Mouse (Mus musculus) forebrain, embryonic 11.5 days (tissue): ENCODE results near the gene Zc2hc1b. TPM values are rescaled to one million over a fixed set of nuclear protein-coding genes. Genes with fewer than 3 reads are reported as not detected.

Experiments
- ATAC-seq: fragments of 200-750 bp; cut with Nextera tagmentation; replicated peaks from 2 replicates; pipeline ENCODE4 v1.8.0; 2017; ENCODE audit warnings: moderate TSS enrichment; ENCODE audit not compliant: low FRiP score
- DNase-seq: peaks from one replicate; pipeline ENCODE4 v3.0.0-alpha.2; 2017; ENCODE audit warnings: low spot score
- H3K27ac ChIP-seq: fragments of 300-500 bp; sonication (generic); 2 replicates; pipeline ENCODE4 v1.5.1; 2014; ENCODE audit warnings: low read depth, low read length
- H3K27me3 ChIP-seq: fragments of 300-500 bp; sonication (generic); 2 replicates; pipeline ENCODE4 v1.6.1; 2014; ENCODE audit warnings: mild to moderate bottlenecking, low read length, mixed read lengths; ENCODE audit not compliant: control insufficient read depth, insufficient read depth
- H3K36me3 ChIP-seq: fragments of 300-500 bp; sonication (generic); 2 replicates; pipeline ENCODE4 v1.6.1; 2014; ENCODE audit warnings: mild to moderate bottlenecking, low read length, moderate library complexity, mixed read lengths; ENCODE audit not compliant: control insufficient read depth, insufficient read depth
- H3K4me1 ChIP-seq: fragments of 300-500 bp; sonication (generic); replicated peaks from 2 replicates; pipeline ENCODE4 v1.6.1; 2014; ENCODE audit warnings: low read length, mixed read lengths; ENCODE audit not compliant: control insufficient read depth, insufficient read depth
- H3K4me2 ChIP-seq: fragments of 300-500 bp; sonication (generic); 2 replicates; pipeline ENCODE4 v1.6.1; 2014; ENCODE audit warnings: low read depth, mild to moderate bottlenecking, low read length, moderate library complexity, mixed read lengths; ENCODE audit not compliant: severe bottlenecking
- H3K4me3 ChIP-seq: fragments of 300-500 bp; sonication (generic); 2 replicates; pipeline ENCODE4 v1.5.1; 2014; ENCODE audit warnings: low read depth, low read length
- H3K9ac ChIP-seq: fragments of 300-500 bp; sonication (generic); 2 replicates; pipeline ENCODE4 v1.6.1; 2014; ENCODE audit warnings: low read length
- H3K9me3 ChIP-seq: fragments of 300-500 bp; sonication (generic); 2 replicates; pipeline ENCODE4 v1.6.1; 2016; ENCODE audit warnings: low read length, mixed read lengths; ENCODE audit not compliant: control insufficient read depth
- WGBS: fragments of 180-500 bp; shearing (Covaris S2); extraction: QIAGEN DNeasy Blood & Tissue Kit; methylation state at CpG from one replicate; pipeline ENCODE4 v1.1.7; 2014; 5-methylcytosine and 5-hydroxymethylcytosine counted together
- polyA plus RNA-seq: library from polyadenylated mRNA; unstranded; fragments of >200 nt; fragmentation: Nextera tagmentation; extraction: Ambion mirVana; gene quantifications from 2 replicates; pipeline ENCODE4 v1.2.1, GENCODE M21; 2014

Zc2hc1b gene
- polyA plus RNA-seq, 1 experiment from 2014 or later, result not detected

DNA sequence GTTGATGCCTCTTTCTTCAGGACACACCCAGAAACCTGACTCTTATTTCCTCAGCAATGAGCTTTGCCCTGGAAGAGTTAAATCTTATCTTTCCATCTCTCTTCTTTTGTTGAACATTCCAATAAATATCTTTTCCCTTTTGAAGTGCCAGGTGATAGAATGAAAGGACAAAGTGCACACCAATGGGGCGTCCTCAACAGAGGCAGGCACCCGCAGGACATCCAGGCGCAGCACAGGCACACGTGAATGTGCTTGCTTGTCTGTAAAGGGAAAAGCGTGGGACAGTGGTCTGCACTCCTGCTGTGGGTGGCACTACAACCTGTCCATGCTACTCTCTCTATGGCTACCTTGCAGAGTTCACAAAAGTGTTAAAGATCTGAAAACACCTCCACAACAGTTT, 12.1 kb upstream of the Zc2hc1b start:
- Histone ChIP-seq H3K9ac (no peak overlapping the region), H3K4me3 (no peak overlapping the region), H3K36me3 (no peaks in the 10 kb centered on the region; the same call in 1 of the 2 replicates), H3K27ac (no peak overlapping the region), H3K4me2 (no peak overlapping the region), H3K4me1 (peaks cover 9% of the 10 kb centered on the region; the same call in 1 of the 2 replicates), H3K9me3 (no peaks in the 10 kb centered on the region), H3K27me3 (no peaks in the 10 kb centered on the region)
- ATAC-seq, result no peak
- DNase-seq, result no peak
- 93% methylated on average over 5 of the region's 5 CpGs for WGBS

DNA sequence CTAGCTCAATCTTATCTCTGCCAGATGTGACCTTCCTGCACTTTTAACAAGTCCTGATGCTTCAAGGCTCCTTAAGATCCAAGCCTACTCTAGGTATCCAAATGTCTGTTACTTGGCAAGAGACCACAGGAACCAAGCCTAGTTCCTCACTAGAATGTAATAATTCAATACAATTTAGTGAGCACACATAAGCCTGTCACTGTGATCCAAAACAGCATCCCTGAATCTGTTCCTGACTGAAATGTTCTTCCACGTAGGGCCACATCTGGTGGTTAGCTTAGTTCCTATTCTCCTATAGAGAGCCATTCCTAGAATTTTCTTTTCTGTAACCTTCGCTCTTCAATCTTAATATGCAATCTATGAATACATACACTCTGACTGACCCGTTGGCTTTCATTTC, 8.9 kb upstream of the Zc2hc1b start:
- no peaks in the 10 kb centered on the region for H3K9me3 ChIP-seq
- ATAC-seq, result no peak
- H3K36me3 ChIP-seq, result peaks cover 3% of the 10 kb centered on the region; the same call in 1 of the 2 replicates
- H3K4me3 ChIP-seq, result no peak overlapping the region
- no peak for DNase-seq
- H3K27me3 ChIP-seq, result no peaks in the 10 kb centered on the region
- WGBS, result 93% methylated on average over 3 of the region's 3 CpGs
- no peak overlapping the region for H3K4me2 ChIP-seq
- H3K9ac ChIP-seq, result no peak overlapping the region
- H3K4me1 ChIP-seq, result peaks cover 2% of the 10 kb centered on the region; the same call in 1 of the 2 replicates
- no peak overlapping the region for H3K27ac ChIP-seq

DNA sequence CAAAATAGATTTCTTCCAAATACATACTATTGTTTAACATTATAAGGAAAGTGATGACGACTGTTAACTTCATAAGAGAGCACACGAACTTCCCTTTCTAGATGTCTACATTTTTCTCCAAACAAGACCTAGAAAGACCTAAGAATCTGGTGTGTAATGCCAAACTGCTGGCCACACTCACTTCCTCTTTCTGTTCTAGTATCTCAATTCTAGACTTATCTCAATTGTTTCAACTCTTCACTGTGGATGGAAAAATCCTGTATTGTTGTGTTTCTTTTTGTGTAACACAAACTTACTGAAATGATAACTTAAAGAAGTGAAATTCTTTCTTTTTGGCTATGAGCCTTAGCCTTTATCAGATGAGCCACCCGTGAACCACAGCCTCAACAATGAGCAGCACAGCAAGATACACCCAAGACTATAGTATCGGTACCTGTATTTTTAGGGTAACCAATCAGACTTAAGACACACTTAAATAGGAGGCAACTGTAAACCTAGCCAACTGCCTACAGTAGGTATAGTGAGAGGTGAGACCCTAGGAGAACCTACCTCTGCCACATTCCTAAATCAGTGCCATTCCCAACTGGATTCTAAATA, 6.4 kb upstream of the Zc2hc1b start:
- DNase-seq (no peak), ATAC-seq (no peak)
- Histone ChIP-seq H3K4me3 (no peak overlapping the region), H3K36me3 (peaks cover 15% of the 10 kb centered on the region; the same call in 1 of the 2 replicates), H3K27me3 (no peaks in the 10 kb centered on the region), H3K4me1 (no peaks in the 10 kb centered on the region), H3K27ac (no peak overlapping the region), H3K4me2 (no peak overlapping the region), H3K9me3 (no peaks in the 10 kb centered on the region), H3K9ac (no peak overlapping the region)
- WGBS, result 93% methylated on average over 4 of the region's 4 CpGs

DNA sequence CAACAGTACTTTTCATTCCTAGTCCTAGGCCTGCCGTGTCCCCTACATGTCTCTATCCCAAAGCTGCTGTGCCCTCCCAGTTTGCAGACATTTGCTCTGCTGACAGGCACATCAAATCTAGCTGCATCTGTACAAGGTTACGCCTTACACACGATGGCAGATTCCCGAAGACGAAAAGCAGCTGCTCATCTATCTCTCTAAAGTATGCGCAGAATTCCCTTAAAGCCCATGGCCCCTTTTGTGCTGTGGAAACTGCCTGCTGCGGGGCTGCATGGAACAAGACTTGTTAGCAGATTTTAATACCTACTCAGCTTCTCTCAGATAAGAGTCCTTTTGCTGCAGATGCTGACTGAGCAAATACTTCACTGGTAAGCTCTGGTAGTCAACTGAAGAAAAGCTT, 2.4 kb upstream of the Zc2hc1b start:
- Histone ChIP-seq H3K27ac (no peak overlapping the region), H3K9ac (no peak overlapping the region), H3K27me3 (no peaks in the 10 kb centered on the region), H3K36me3 (peaks cover 24% of the 10 kb centered on the region), H3K4me1 (no peaks in the 10 kb centered on the region), H3K4me3 (no peak overlapping the region), H3K9me3 (no peaks in the 10 kb centered on the region), H3K4me2 (no peak overlapping the region)
- ATAC-seq (no peak), DNase-seq (no peak)
- WGBS, result 95% methylated on average over 7 of the region's 7 CpGs

DNA sequence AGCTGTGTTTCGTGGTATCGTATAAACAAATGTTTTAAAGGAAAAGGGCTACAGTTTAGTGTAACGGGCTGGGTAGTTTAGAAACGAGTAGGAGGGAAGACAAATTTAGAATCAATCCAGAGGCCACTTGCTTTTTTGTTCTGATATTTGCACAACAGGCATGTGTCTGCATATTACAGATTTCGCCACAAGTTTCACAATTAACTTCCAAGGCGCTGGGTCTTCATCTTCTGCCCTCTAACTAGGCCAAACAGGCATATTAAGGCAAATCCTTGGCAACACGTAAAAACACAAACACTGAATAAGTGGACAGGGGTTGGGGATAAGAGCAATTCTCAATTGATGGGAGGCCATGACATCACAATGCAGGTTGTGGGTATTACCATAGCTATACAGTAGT, 2.0 kb downstream of the Zc2hc1b start:
- Histone ChIP-seq H3K27me3 (no peaks in the 10 kb centered on the region), H3K4me1 (no peaks in the 10 kb centered on the region), H3K27ac (no peak overlapping the region), H3K9ac (no peak overlapping the region), H3K4me2 (no peak overlapping the region), H3K9me3 (no peaks in the 10 kb centered on the region), H3K4me3 (no peak overlapping the region), H3K36me3 (peaks cover 20% of the 10 kb centered on the region)
- 91% methylated on average over 7 of the region's 7 CpGs for WGBS
- ATAC-seq, result no peak
- no peak for DNase-seq

DNA sequence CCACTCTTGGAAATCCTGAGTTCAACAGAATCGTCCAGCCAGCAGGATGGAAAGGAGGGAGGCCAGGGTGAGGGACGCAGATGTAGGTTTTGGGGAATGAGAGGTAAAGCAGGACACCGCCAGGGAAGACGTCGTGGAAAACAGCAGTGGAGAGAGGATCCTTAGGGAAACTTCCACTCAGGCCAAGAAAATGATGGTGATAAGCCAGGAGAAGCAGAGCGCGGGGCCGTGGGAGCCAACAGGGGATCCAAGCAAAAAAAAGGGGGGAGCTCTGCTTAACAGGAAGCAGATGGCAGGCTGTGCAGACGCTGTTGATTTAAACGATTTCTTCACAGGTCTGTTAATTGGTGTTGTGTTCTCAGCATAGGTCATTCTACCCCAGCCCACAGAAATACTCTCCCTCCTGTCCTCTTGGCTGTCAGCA, 5.0 kb downstream of the Zc2hc1b start:
- no peak overlapping the region for H3K27ac ChIP-seq
- ATAC-seq, result peak; percentile 55; the same call in 1 of the 2 replicates
- H3K4me2 ChIP-seq, result no peak overlapping the region
- no peak for DNase-seq
- no peak overlapping the region for H3K9ac ChIP-seq
- H3K9me3 ChIP-seq, result no peaks in the 10 kb centered on the region
- H3K4me3 ChIP-seq, result no peak overlapping the region
- H3K4me1 ChIP-seq, result no peaks in the 10 kb centered on the region
- WGBS, result 71% methylated on average over 10 of the region's 10 CpGs
- H3K27me3 ChIP-seq, result no peaks in the 10 kb centered on the region
- no peaks in the 10 kb centered on the region; the same call in 1 of the 2 replicates for H3K36me3 ChIP-seq

DNA sequence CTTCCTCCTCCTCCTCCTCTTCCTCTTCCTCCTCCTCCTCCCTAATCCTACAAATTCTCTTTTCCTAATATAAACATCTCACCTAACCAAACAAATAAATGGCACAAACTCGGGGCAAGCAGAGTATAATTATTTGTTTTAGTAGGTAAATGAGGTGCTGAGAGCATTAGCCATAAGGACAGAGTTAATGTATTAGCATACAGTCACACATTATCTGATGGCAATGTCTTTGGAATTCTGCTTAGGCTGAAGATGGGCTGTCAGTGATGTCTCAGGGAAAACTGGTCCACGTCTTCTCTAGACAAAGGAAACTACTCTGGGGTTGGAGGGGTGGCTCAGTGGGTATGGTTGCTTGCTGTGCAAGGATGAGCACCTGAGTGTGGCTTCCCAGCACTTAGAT, 6.4 kb downstream of the Zc2hc1b start:
- DNase-seq (no peak), ATAC-seq (no peak)
- no peak overlapping the region for H3K9ac ChIP-seq
- H3K4me3 ChIP-seq, result no peak overlapping the region
- no peaks in the 10 kb centered on the region for H3K36me3 ChIP-seq
- H3K4me1 ChIP-seq, result no peaks in the 10 kb centered on the region
- 76% methylated on average over 2 of the region's 2 CpGs for WGBS
- no peaks in the 10 kb centered on the region for H3K27me3 ChIP-seq
- H3K4me2 ChIP-seq, result no peak overlapping the region
- no peaks in the 10 kb centered on the region for H3K9me3 ChIP-seq
- no peak overlapping the region for H3K27ac ChIP-seq

DNA sequence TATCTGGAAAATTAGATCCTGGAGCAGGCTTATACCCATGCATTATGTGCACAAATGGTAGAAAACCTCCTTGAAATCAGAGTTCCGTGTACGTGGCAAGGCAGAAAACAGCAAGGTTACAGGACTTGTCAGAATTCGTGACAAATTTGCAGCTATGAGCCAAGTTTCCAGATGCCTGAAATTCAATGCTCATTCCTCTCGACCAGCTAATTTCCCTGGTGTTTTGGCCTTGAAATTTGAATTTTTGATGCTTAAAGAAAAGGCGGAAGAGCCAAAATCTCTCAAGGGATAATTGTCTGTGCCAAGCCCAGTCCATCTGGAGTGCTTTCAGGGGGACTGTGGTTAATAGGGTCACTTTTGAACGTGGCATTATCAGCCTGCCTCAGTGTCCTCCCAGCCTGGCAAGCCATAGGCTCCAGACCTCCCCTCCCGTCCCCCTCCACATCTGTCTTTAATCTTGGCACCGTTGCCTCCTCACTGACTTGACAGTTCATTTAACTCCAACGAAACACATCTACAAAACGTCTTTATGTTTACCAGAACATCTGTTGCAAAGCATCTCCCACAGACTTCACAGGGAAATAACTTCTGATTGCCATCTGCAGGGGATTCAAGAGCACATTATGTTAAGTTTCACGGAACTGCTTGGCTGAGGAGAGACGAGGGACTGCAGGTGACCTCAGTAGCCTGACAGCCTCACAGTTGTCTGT, 6.9 kb downstream of the Zc2hc1b start:
- Histone ChIP-seq H3K4me3 (no peak overlapping the region), H3K4me1 (no peaks in the 10 kb centered on the region), H3K27me3 (no peaks in the 10 kb centered on the region), H3K9me3 (no peaks in the 10 kb centered on the region), H3K36me3 (no peaks in the 10 kb centered on the region), H3K27ac (no peak overlapping the region), H3K9ac (no peak overlapping the region), H3K4me2 (no peak overlapping the region)
- ATAC-seq (no peak), DNase-seq (no peak)
- WGBS, result 60% methylated on average over 12 of the region's 12 CpGs

DNA sequence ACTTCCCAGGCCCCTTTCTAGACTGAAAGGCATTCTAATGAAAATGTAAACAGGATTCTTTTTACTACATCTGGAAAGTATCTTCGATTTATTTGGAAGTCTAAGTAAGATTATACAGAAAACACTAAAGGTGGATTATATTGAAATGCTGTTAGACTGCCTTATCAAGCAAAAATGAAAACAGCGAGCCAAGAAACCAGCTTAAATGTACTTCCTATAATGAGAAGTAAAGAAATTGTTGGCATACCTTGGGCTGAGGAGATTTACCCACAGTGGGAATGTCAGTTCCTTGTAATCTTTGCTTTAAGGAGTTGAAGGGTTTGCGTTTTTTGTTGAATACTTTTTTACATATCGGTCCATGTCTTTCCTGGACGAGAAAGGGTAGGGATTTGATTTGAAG, 9.4 kb downstream of the Zc2hc1b start:
- Histone ChIP-seq H3K4me1 (no peaks in the 10 kb centered on the region), H3K9me3 (no peaks in the 10 kb centered on the region; the same call in 1 of the 2 replicates), H3K27ac (no peak overlapping the region), H3K4me3 (no peak overlapping the region), H3K27me3 (no peaks in the 10 kb centered on the region), H3K4me2 (no peak overlapping the region), H3K36me3 (no peaks in the 10 kb centered on the region), H3K9ac (no peak overlapping the region)
- 87% methylated on average over 5 of the region's 5 CpGs for WGBS
- no peak for DNase-seq
- ATAC-seq, result no peak
